ENCODE assay signal across 28 mouse cellular contexts in genomic region chr9:112164677-112165076, GRCm38 (mm10).
DNase-seq lines count a peak whose midpoint lies in the region; ATAC-seq and TF ChIP-seq lines count a peak whose summit lies in the region.
"Had no signal": no experiment of that assay in that cellular context is flagged by ENCODE, and none has a peak within 500 bp of the region (broad histone marks: within the 10 kb centered on the region; RNA-seq: fewer than 3 reads in every experiment).

No protein-coding gene starts in this region.

- peak; percentile 66 for ATAC-seq in granulocyte monocyte progenitor cell, adult 5-6 weeks (replicated peaks; ENCODE audit: poor library complexity, severe bottlenecking)
- ATAC-seq in hindbrain, embryonic 11.5 days (ENCODE audit: low FRiP score): no peak
- ATAC-seq: activated CD4-positive, CD25-positive, alpha-beta regulatory T cell, adult 4 months; CD4-positive, CD25-positive, alpha-beta regulatory T cell, adult 4 months; forebrain, embryonic 14.5 days; forebrain, embryonic 16.5 days; Patski had no signal

- no peaks in the 10 kb centered on the region for H3K4me1 ChIP-seq in MEL (ENCODE audit: control insufficient read depth in 1 of 2, insufficient read depth in 2 of 2, low read length in 2 of 2)
- H3K4me1 ChIP-seq in hindbrain, embryonic 11.5 days (replicated peaks; ENCODE audit: control insufficient read depth, insufficient read depth, low read length): no peaks in the 10 kb centered on the region
- H3K4me1 ChIP-seq: embryonic facial prominence, embryonic 13.5 days; embryonic facial prominence, embryonic 15.5 days; forebrain, embryonic 10.5 days; forebrain, embryonic 12.5 days had no signal

- no peaks in the 10 kb centered on the region for H3K36me3 ChIP-seq in MEL (ENCODE audit: control insufficient read depth in 1 of 2, insufficient read depth in 2 of 2, low read length in 2 of 2)
- no peaks in the 10 kb centered on the region for H3K36me3 ChIP-seq in hindbrain, embryonic 11.5 days (ENCODE audit: control insufficient read depth, insufficient read depth, low read length)
- H3K36me3 ChIP-seq: embryonic facial prominence, embryonic 13.5 days; embryonic facial prominence, embryonic 15.5 days; forebrain, embryonic 10.5 days; forebrain, embryonic 12.5 days; G1E had no signal

- no peak for TF ChIP-seq POLR2A in MEL (IDR thresholded peaks at IDR 0.05; ENCODE audit: control insufficient read depth in 1 of 2, insufficient read depth in 1 of 2, low read depth in 1 of 2, low read length in 2 of 2, poor library complexity in 1 of 2)

- H3K79me2 ChIP-seq in MEL (ENCODE audit: control insufficient read depth, insufficient read depth, low read length, poor library complexity): no peaks in the 10 kb centered on the region

- no peak overlapping the region for H3K9ac ChIP-seq in MEL (ENCODE audit: control insufficient read depth, low read depth, low read length, poor library complexity, severe bottlenecking)
- H3K9ac ChIP-seq in hindbrain, embryonic 11.5 days (ENCODE audit: low read depth, low read length): no peak overlapping the region
- H3K9ac ChIP-seq: embryonic facial prominence, embryonic 13.5 days; embryonic facial prominence, embryonic 15.5 days; forebrain, embryonic 12.5 days had no signal

- TF ChIP-seq EP300 in MEL (IDR thresholded peaks at IDR 0.05; ENCODE audit: low read depth in 1 of 2, low read length in 2 of 2): no peak

- no peak overlapping the region for H3K4me2 ChIP-seq in hindbrain, embryonic 11.5 days (replicated peaks; ENCODE audit: low read depth, low read length)
- H3K4me2 ChIP-seq: embryonic facial prominence, embryonic 13.5 days; embryonic facial prominence, embryonic 15.5 days; forebrain, embryonic 12.5 days had no signal

- no peak for TF ChIP-seq RAD21 in MEL (IDR thresholded peaks at IDR 0.05; ENCODE audit: low read depth, low read length)

- no peak overlapping the region for H3K27ac ChIP-seq in MEL (ENCODE audit: control insufficient read depth, low read depth, low read length)
- H3K27ac ChIP-seq in hindbrain, embryonic 11.5 days (ENCODE audit: low read depth, low read length): no peak overlapping the region
- H3K27ac ChIP-seq: embryonic facial prominence, embryonic 13.5 days; embryonic facial prominence, embryonic 15.5 days; forebrain, embryonic 10.5 days; forebrain, embryonic 12.5 days had no signal

- TF ChIP-seq CTCF in MEL (IDR thresholded peaks at IDR 0.05 in 2 of 3, conservative IDR thresholded peaks at IDR 0.05 in 1 of 3; ENCODE audit: control insufficient read depth in 1 of 3, insufficient read depth in 1 of 3, low read depth in 2 of 3, low read length in 3 of 3, poor library complexity in 1 of 3, severe bottlenecking in 1 of 3): no peak

- WGBS in hindbrain, embryonic 11.5 days: 94% methylated on average over 4 of the region's 4 CpGs

- peak; percentile 29 for DNase-seq in heart, adult 11 months
- DNase-seq in heart, postnatal 4 days: no peak
- no peak for DNase-seq in MEL (ENCODE audit: low read depth, low spot score)
- no peak for DNase-seq in hindbrain, embryonic 11.5 days (ENCODE audit: low spot score)
- no peak for DNase-seq in testis, postnatal 14 days (ENCODE audit: low spot score)
- DNase-seq: adrenal gland, adult 8-10 months; adrenal gland, postnatal 14 days; adrenal gland, postnatal 36 days; B cell, adult 2 months; cerebellum, adult 11-12 months; cerebellum, adult 2 months; cerebellum, adult 9-10 months; cerebellum, postnatal 10 days; cerebellum, postnatal 25 days; embryo, embryonic 11 days had no signal

- H3K27me3 ChIP-seq in MEL (ENCODE audit: control insufficient read depth in 1 of 2, insufficient read depth in 2 of 2, low read length in 2 of 2): no peaks in the 10 kb centered on the region
- H3K27me3 ChIP-seq in hindbrain, embryonic 11.5 days (ENCODE audit: control insufficient read depth, insufficient read depth, low read length): no peaks in the 10 kb centered on the region
- H3K27me3 ChIP-seq: CH12.LX; embryonic facial prominence, embryonic 13.5 days; embryonic facial prominence, embryonic 15.5 days; forebrain, embryonic 12.5 days; Patski had no signal

- H3K4me3 ChIP-seq in MEL (ENCODE audit: control insufficient read depth in 1 of 2, insufficient read depth in 1 of 2, low read depth in 2 of 2, low read length in 2 of 2): no peak overlapping the region
- no peak overlapping the region for H3K4me3 ChIP-seq in hindbrain, embryonic 11.5 days (ENCODE audit: low read depth, low read length)
- H3K4me3 ChIP-seq: embryonic facial prominence, embryonic 13.5 days; embryonic facial prominence, embryonic 15.5 days; erythroblast, embryonic 14.5 days; forebrain, embryonic 10.5 days; forebrain, embryonic 12.5 days had no signal

- no peaks in the 10 kb centered on the region for H3K9me3 ChIP-seq in MEL (replicated peaks; ENCODE audit: insufficient read depth, low read length)
- H3K9me3 ChIP-seq in hindbrain, embryonic 11.5 days (ENCODE audit: control insufficient read depth, low read length): no peaks in the 10 kb centered on the region
- H3K9me3 ChIP-seq: embryonic facial prominence, embryonic 13.5 days; embryonic facial prominence, embryonic 15.5 days; forebrain, embryonic 10.5 days; forebrain, embryonic 12.5 days had no signal

TF ChIP-seq in MEL, 35 proteins besides CTCF, POLR2A, EP300 and RAD21:
- TF ChIP-seq UBTF (IDR thresholded peaks at IDR 0.05; ENCODE audit: borderline replicate concordance, insufficient read depth, low read depth, low read length): no peak
- TF ChIP-seq USF1 (IDR thresholded peaks at IDR 0.05; ENCODE audit: low read depth, low read length): peak; percentile 28; the same call in 1 of the 2 replicates
- TF ChIP-seq ZMIZ1 (IDR thresholded peaks at IDR 0.05; ENCODE audit: low read depth, low read length): no peak
- no peak for TF ChIP-seq GATA1 (IDR thresholded peaks at IDR 0.05; ENCODE audit: low read depth, low read length)
- no peak for TF ChIP-seq ZNF384 (IDR thresholded peaks at IDR 0.05; ENCODE audit: low read depth, low read length)
- no peak for TF ChIP-seq MAX (IDR thresholded peaks at IDR 0.05; ENCODE audit: low read length)
- no peak for TF ChIP-seq HCFC1 (IDR thresholded peaks at IDR 0.05; ENCODE audit: low read depth, low read length)
- TF ChIP-seq MYB (IDR thresholded peaks at IDR 0.05; ENCODE audit: low read depth, low read length): no peak
